Mouse (Mus musculus): ENCODE results near the gene Syne1.
A peak's percentile ranks its signal among the peaks of the same experiment; 100 is the strongest.

The Syne1 gene

GRCm38 (mm10) chr10:5195288-5195687 lies 356.0 kb downstream of the Syne1 start:
- no peak for DNase-seq

GRCm38 (mm10) chr10:5194671-5195234 lies 356.5 kb downstream of the Syne1 start:
- DNase-seq: peak; percentile 80 to 81

GRCm38 (mm10) chr10:5194081-5194670 lies 357.1 kb downstream of the Syne1 start:
- no peak for DNase-seq

GRCm38 (mm10) chr10:5192861-5193490 lies 358.3 kb downstream of the Syne1 start:
- DNase-seq: no peak

GRCm38 (mm10) chr10:5190756-5191155 lies 360.5 kb downstream of the Syne1 start:
- DNase-seq: no peak

- no peak for DNase-seq
These were observed 362.4 kb downstream of the Syne1 start for GRCm38 (mm10) chr10:5188890-5189289.

- peak; percentile 51 to 56 for DNase-seq
These were observed 365.9 kb downstream of the Syne1 start for GRCm38 (mm10) chr10:5185156-5186083.

GRCm38 (mm10) chr10:5181771-5182176 lies 369.5 kb downstream of the Syne1 start:
- peak; percentile 54 to 63 for DNase-seq

- DNase-seq: no peak
These were observed 371.4 kb downstream of the Syne1 start for GRCm38 (mm10) chr10:5179891-5180290.

- no peak for DNase-seq
These were observed 373.8 kb downstream of the Syne1 start for GRCm38 (mm10) chr10:5177446-5178015.

- DNase-seq: no peak
These were observed 374.9 kb downstream of the Syne1 start for GRCm38 (mm10) chr10:5176371-5176770.

GRCm38 (mm10) chr10:5170425-5170824 lies 380.9 kb downstream of the Syne1 start:
- DNase-seq: peak in 1 of 2 experiments; percentile 33

- DNase-seq: peak in 1 of 2 experiments; percentile 26
These were observed 383.8 kb downstream of the Syne1 start for GRCm38 (mm10) chr10:5167481-5167880.

- no peak for DNase-seq
These were observed 385.8 kb downstream of the Syne1 start for GRCm38 (mm10) chr10:5165439-5165838.

GRCm38 (mm10) chr10:5163770-5164169 lies 387.5 kb downstream of the Syne1 start:
- no peak for DNase-seq

- no peak for DNase-seq
These were observed 388.0 kb downstream of the Syne1 start for GRCm38 (mm10) chr10:5163286-5163685.

- DNase-seq: peak; percentile 71 to 81
These were observed 389.8 kb downstream of the Syne1 start for GRCm38 (mm10) chr10:5161394-5161872.

- DNase-seq: no peak
These were observed 391.6 kb downstream of the Syne1 start for GRCm38 (mm10) chr10:5159679-5160078.

- no peak for DNase-seq
These were observed 398.2 kb downstream of the Syne1 start for GRCm38 (mm10) chr10:5153047-5153446.

GRCm38 (mm10) chr10:5141471-5141870 lies 409.8 kb downstream of the Syne1 start:
- no peak for DNase-seq

- DNase-seq: no peak
These were observed 411.4 kb downstream of the Syne1 start for GRCm38 (mm10) chr10:5139932-5140264.

- DNase-seq: no peak
These were observed 411.9 kb downstream of the Syne1 start for GRCm38 (mm10) chr10:5139246-5139931.
